18 mouse cellular contexts compared by ENCODE assay signal in genomic region chr8:94802375-94802774, GRCm38 (mm10). TPM values are rescaled to one million over a fixed set of nuclear protein-coding genes. Genes with fewer than 3 reads are reported as not detected.
A peak's percentile ranks its signal among the peaks of the same experiment; 100 is the strongest.
DNase-seq lines count a peak whose midpoint lies in the region; ATAC-seq lines count a peak whose summit lies in the region.
"Had no signal": no experiment of that assay in that cellular context is flagged by ENCODE, and none has a peak within 500 bp of the region (broad histone marks: within the 10 kb centered on the region; RNA-seq: fewer than 3 reads in every experiment).

No protein-coding gene starts in this region.

- H3K9ac ChIP-seq in liver, embryonic 13.5 days: no peak overlapping the region
- no peak overlapping the region for H3K9ac ChIP-seq in liver, embryonic 12.5 days
- H3K9ac ChIP-seq: embryonic facial prominence, embryonic 15.5 days; forebrain, embryonic 12.5 days; heart, embryonic 13.5 days; kidney, embryonic 15.5 days; limb, embryonic 15.5 days; neural tube, embryonic 12.5 days had no signal

- peaks cover 35% of the 10 kb centered on the region for H3K4me1 ChIP-seq in liver, embryonic 13.5 days (replicated peaks)
- peaks cover 43% of the 10 kb centered on the region for H3K4me1 ChIP-seq in liver, embryonic 12.5 days
- H3K4me1 ChIP-seq in megakaryocyte, embryonic 14.5 days: peaks cover 75% of the 10 kb centered on the region
- H3K4me1 ChIP-seq: embryonic facial prominence, embryonic 15.5 days; neural tube, embryonic 12.5 days had no signal

- no peak for DNase-seq in liver, embryonic 13.5 days
- peak; percentile 60 for DNase-seq in CD4-positive helper T cell, adult 2 months (ENCODE audit: low read depth, low spot score)
- DNase-seq in c-Kit-positive CD71-positive TER-119-positive erythroid progenitor cells, embryonic 14.5 days (ENCODE audit: low spot score): no peak
- no peak for DNase-seq in ovary, postnatal 10 days (ENCODE audit: low spot score)
- DNase-seq: heart, postnatal 36 days had no signal

- H3K4me3 ChIP-seq in liver, embryonic 13.5 days (replicated peaks): no peak overlapping the region
- H3K4me3 ChIP-seq in liver, embryonic 12.5 days: no peak overlapping the region
- peak overlapping the region; percentile 46 for H3K4me3 ChIP-seq in megakaryocyte, embryonic 14.5 days (replicated peaks)
- H3K4me3 ChIP-seq: embryonic facial prominence, embryonic 15.5 days; forebrain, embryonic 12.5 days; heart, embryonic 13.5 days; kidney, embryonic 15.5 days; limb, embryonic 15.5 days; neural tube, embryonic 12.5 days had no signal

- H3K9me3 ChIP-seq in liver, embryonic 13.5 days (replicated peaks): no peaks in the 10 kb centered on the region
- H3K9me3 ChIP-seq in liver, embryonic 12.5 days (replicated peaks): no peaks in the 10 kb centered on the region
- no peaks in the 10 kb centered on the region for H3K9me3 ChIP-seq in megakaryocyte, embryonic 14.5 days
- H3K9me3 ChIP-seq: embryonic facial prominence, embryonic 15.5 days; forebrain, embryonic 12.5 days; heart, embryonic 13.5 days; kidney, embryonic 15.5 days; limb, embryonic 15.5 days; neural tube, embryonic 12.5 days had no signal

- no peak overlapping the region for H3K4me2 ChIP-seq in liver, embryonic 13.5 days
- H3K4me2 ChIP-seq in liver, embryonic 12.5 days: no peak overlapping the region
- H3K4me2 ChIP-seq: embryonic facial prominence, embryonic 15.5 days; forebrain, embryonic 12.5 days; limb, embryonic 15.5 days had no signal

- H3K27ac ChIP-seq in liver, embryonic 13.5 days: no peak overlapping the region; the same call in 1 of the 2 replicates
- H3K27ac ChIP-seq in liver, embryonic 12.5 days: no peak overlapping the region
- H3K27ac ChIP-seq: embryonic facial prominence, embryonic 15.5 days; forebrain, embryonic 12.5 days; heart, embryonic 13.5 days; hindbrain, postnatal 0 days; kidney, embryonic 15.5 days; limb, embryonic 15.5 days; neural tube, embryonic 12.5 days; stomach, postnatal 0 days had no signal

- ATAC-seq in liver, embryonic 13.5 days (ENCODE audit: low read depth): 0 out of 2 replicates have a peak, but pooled peaks have one; percentile 12
- no peak for ATAC-seq in liver, embryonic 12.5 days
- ATAC-seq in activated CD4-positive, CD25-positive, alpha-beta regulatory T cell, adult 4 months: peak; percentile 83

- WGBS in liver, embryonic 13.5 days (ENCODE audit: insufficient replicate concordance): 17% methylated on average over 4 of the region's 4 CpGs
- 11% methylated on average over 4 of the region's 4 CpGs for WGBS in liver, embryonic 12.5 days (ENCODE audit: insufficient replicate concordance)

- H3K27me3 ChIP-seq in liver, embryonic 13.5 days: peaks cover 12% of the 10 kb centered on the region
- H3K27me3 ChIP-seq in liver, embryonic 12.5 days (replicated peaks): peaks cover 43% of the 10 kb centered on the region
- H3K27me3 ChIP-seq in megakaryocyte, embryonic 14.5 days (replicated peaks): peaks cover 35% of the 10 kb centered on the region
- H3K27me3 ChIP-seq: embryonic facial prominence, embryonic 15.5 days; forebrain, embryonic 12.5 days; kidney, embryonic 15.5 days; limb, embryonic 15.5 days; neural tube, embryonic 12.5 days had no signal

- no peaks in the 10 kb centered on the region for H3K36me3 ChIP-seq in liver, embryonic 13.5 days
- H3K36me3 ChIP-seq in liver, embryonic 12.5 days: no peaks in the 10 kb centered on the region
- no peaks in the 10 kb centered on the region for H3K36me3 ChIP-seq in megakaryocyte, embryonic 14.5 days (replicated peaks; ENCODE audit: low read length)
- H3K36me3 ChIP-seq: embryonic facial prominence, embryonic 15.5 days; forebrain, embryonic 12.5 days; heart, embryonic 13.5 days; kidney, embryonic 15.5 days; limb, embryonic 15.5 days; neural tube, embryonic 12.5 days had no signal

RNA-seq across cellular contexts. Expression of gene Ccl17, which starts 7.9 kb away (rescaled TPM):
- 0.36 and 0.48 TPM in 2 replicates for polyA plus RNA-seq in liver, embryonic 13.5 days (2015; fragmentation: Nextera tagmentation; extraction: Ambion mirVana)
- 0.36 TPM in 1 of 2 replicates, not detected in the other for polyA plus RNA-seq in liver, embryonic 12.5 days (2016; fragmentation: Nextera tagmentation; extraction: Ambion mirVana)
- under 1 TPM in 1 of 2 experiments, not detected in 1; 0.69 TPM for polyA plus RNA-seq in activated CD4-positive, CD25-positive, alpha-beta regulatory T cell, adult 4 months (2017; shearing (Covaris generic))
- not detected in 2 replicates for polyA plus RNA-seq in megakaryocyte, embryonic 14.5 days (2012; ENCODE audit: insufficient read depth, low replicate concordance)
- polyA plus RNA-seq: embryonic facial prominence, embryonic 15.5 days; kidney, embryonic 15.5 days; limb, embryonic 15.5 days; lung, embryonic 16.5 days; neural tube, embryonic 12.5 days; spleen, adult 2 months had no signal

RNA-seq across cellular contexts. Expression of gene Cx3cl1, which starts 30.6 kb away (rescaled TPM):
- polyA plus RNA-seq in liver, embryonic 13.5 days (2015; fragmentation: Nextera tagmentation; extraction: Ambion mirVana): 0.39 and 0.40 TPM in 2 replicates
- 0.45 and 0.49 TPM in 2 replicates for polyA plus RNA-seq in liver, embryonic 12.5 days (2016; fragmentation: Nextera tagmentation; extraction: Ambion mirVana)
- not detected for polyA plus RNA-seq in activated CD4-positive, CD25-positive, alpha-beta regulatory T cell, adult 4 months (2017; shearing (Covaris generic))
- polyA plus RNA-seq in megakaryocyte, embryonic 14.5 days (2012; ENCODE audit: insufficient read depth, low replicate concordance): 0.44 TPM in 1 of 2 replicates, not detected in the other

RNA-seq across cellular contexts. Expression of gene Coq9, which starts 35.7 kb away (rescaled TPM):
- 51.4 and 51.5 TPM in 2 replicates for polyA plus RNA-seq in liver, embryonic 13.5 days (2015; fragmentation: Nextera tagmentation; extraction: Ambion mirVana)
- 55.1 and 57.2 TPM in 2 replicates for polyA plus RNA-seq in liver, embryonic 12.5 days (2016; fragmentation: Nextera tagmentation; extraction: Ambion mirVana)
- 10 to 100 TPM; 34.1 to 40.2 TPM for polyA plus RNA-seq in activated CD4-positive, CD25-positive, alpha-beta regulatory T cell, adult 4 months (2017; shearing (Covaris generic))
- 62.7 and 175 TPM in 2 replicates for polyA plus RNA-seq in megakaryocyte, embryonic 14.5 days (2012; ENCODE audit: insufficient read depth, low replicate concordance)

RNA-seq across cellular contexts. Expression of gene Ciapin1, which starts 35.8 kb away (rescaled TPM):
- 66.7 and 68.0 TPM in 2 replicates for polyA plus RNA-seq in liver, embryonic 13.5 days (2015; fragmentation: Nextera tagmentation; extraction: Ambion mirVana)
- 80.9 and 83.4 TPM in 2 replicates for polyA plus RNA-seq in liver, embryonic 12.5 days (2016; fragmentation: Nextera tagmentation; extraction: Ambion mirVana)
- 100 to 1,000 TPM in 1 of 2 experiments, 10 to 100 TPM in 1; 93.7 to 120 TPM for polyA plus RNA-seq in activated CD4-positive, CD25-positive, alpha-beta regulatory T cell, adult 4 months (2017; shearing (Covaris generic))
- polyA plus RNA-seq in megakaryocyte, embryonic 14.5 days (2012; ENCODE audit: insufficient read depth, low replicate concordance): 404 and 666 TPM in 2 replicates

RNA-seq across cellular contexts. Expression of gene Polr2c, which starts 54.9 kb away (rescaled TPM):
- 94.5 and 95.3 TPM in 2 replicates for polyA plus RNA-seq in liver, embryonic 13.5 days (2015; fragmentation: Nextera tagmentation; extraction: Ambion mirVana)
- 107 and 112 TPM in 2 replicates for polyA plus RNA-seq in liver, embryonic 12.5 days (2016; fragmentation: Nextera tagmentation; extraction: Ambion mirVana)
- 100 to 1,000 TPM in 1 of 2 experiments, 10 to 100 TPM in 1; 89.2 to 117 TPM for polyA plus RNA-seq in activated CD4-positive, CD25-positive, alpha-beta regulatory T cell, adult 4 months (2017; shearing (Covaris generic))
- 15.3 and 21.3 TPM in 2 replicates for polyA plus RNA-seq in megakaryocyte, embryonic 14.5 days (2012; ENCODE audit: insufficient read depth, low replicate concordance)
